Mouse (Mus musculus): Measurements from ENCODE around the gene Cd320.
"Not testable (repeated sequence)": the region's sequence is repeated elsewhere in the genome, so short reads cannot be mapped to it uniquely, and the experiment has no call there.

Cd320 gene

GRCm38 (mm10) chr17:33826850-33827249 is 16.0 kb upstream of the Cd320 start:
- DNase-seq, result peak; percentile 77

GRCm38 (mm10) chr17:33828892-33829291 is 14.0 kb upstream of the Cd320 start:
- no peak for DNase-seq

- DNase-seq, result no peak
Measured at GRCm38 (mm10) chr17:33829561-33829960, 13.3 kb upstream of the Cd320 start.

- no peak for DNase-seq
Measured at GRCm38 (mm10) chr17:33844196-33844595, 1.3 kb downstream of the Cd320 start.

GRCm38 (mm10) chr17:33848139-33848538 is 5.2 kb downstream of the Cd320 start:
- no peak for DNase-seq

GRCm38 (mm10) chr17:33851331-33851730 is 8.4 kb downstream of the Cd320 start:
- no peak for DNase-seq

- DNase-seq, result no peak
Measured at GRCm38 (mm10) chr17:33857816-33858215, 14.9 kb downstream of the Cd320 start.

GRCm38 (mm10) chr17:33865330-33866030 is 22.6 kb downstream of the Cd320 start:
- peak; percentile 78 for DNase-seq

- DNase-seq, result not testable (repeated sequence)
Measured at GRCm38 (mm10) chr17:33873537-33873936, 30.6 kb downstream of the Cd320 start, which contains the start of gene Gm7029. Gene Gm7029, plus strand, starts transcription at chr17:33873837.

GRCm38 (mm10) chr17:33874411-33874810 is 31.5 kb downstream of the Cd320 start:
- no peak for DNase-seq

GRCm38 (mm10) chr17:33875797-33876196 is 32.9 kb downstream of the Cd320 start:
- peak; percentile 21 for DNase-seq

GRCm38 (mm10) chr17:33884320-33884719 is 41.4 kb downstream of the Cd320 start:
- not testable (repeated sequence) for DNase-seq

- not testable (repeated sequence) for DNase-seq
Measured at GRCm38 (mm10) chr17:33887802-33888201, 44.9 kb downstream of the Cd320 start.

- not testable (repeated sequence) for DNase-seq
Measured at GRCm38 (mm10) chr17:33888230-33888629, 45.3 kb downstream of the Cd320 start.

- DNase-seq, result not testable (repeated sequence)
Measured at GRCm38 (mm10) chr17:33889941-33890532, 47.1 kb downstream of the Cd320 start.

GRCm38 (mm10) chr17:33890533-33891059 is 47.7 kb downstream of the Cd320 start, which contains the start of gene Kifc1:
Gene Kifc1, minus strand, starts transcription at chr17:33890661.
- peak; percentile 98 for DNase-seq

- DNase-seq, result no peak
Measured at GRCm38 (mm10) chr17:33891357-33891756, 48.5 kb downstream of the Cd320 start.

GRCm38 (mm10) chr17:33891892-33892291 is 49.0 kb downstream of the Cd320 start:
- not testable (repeated sequence) for DNase-seq

- no peak for DNase-seq
Measured at GRCm38 (mm10) chr17:33892429-33892828, 49.5 kb downstream of the Cd320 start.

GRCm38 (mm10) chr17:33893011-33893410 is 50.1 kb downstream of the Cd320 start:
- not testable (repeated sequence) for DNase-seq

GRCm38 (mm10) chr17:33897114-33897794 is 54.4 kb downstream of the Cd320 start:
- DNase-seq, result peak; percentile 77

GRCm38 (mm10) chr17:33898193-33898592 is 55.3 kb downstream of the Cd320 start:
- not testable (repeated sequence) for DNase-seq
